Mouse (Mus musculus) thymus, postnatal 25 days (tissue): ENCODE results near the gene Mis18a.

ENCODE experiments used
- DNase-seq: peaks from one replicate; pipeline ENCODE4 v3.0.0; 2022

Gene Mis18a

DNA sequence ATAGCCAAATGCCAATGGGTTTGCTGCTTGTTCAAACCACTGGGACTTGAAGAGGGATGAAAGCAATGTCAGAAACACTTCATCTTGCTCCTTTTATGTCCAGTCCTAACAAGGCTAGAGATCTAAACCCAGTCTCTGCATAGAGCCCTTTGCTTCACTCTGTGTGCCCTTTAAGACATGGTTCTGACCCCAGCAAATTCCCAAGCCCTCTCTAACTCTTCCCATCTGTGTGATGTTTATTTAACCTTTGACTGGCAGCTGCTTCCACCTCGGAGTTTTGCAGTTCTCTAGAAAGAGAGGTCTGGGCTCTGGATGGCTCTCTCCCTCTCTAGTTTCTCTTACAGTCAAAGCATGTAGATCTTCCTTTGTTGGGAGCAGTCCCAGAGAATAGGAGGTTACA lies 23.6 kb downstream of the Mis18a start:
- DNase-seq = no peak

- DNase-seq = no peak
Measured at GRCm38 (mm10) chr16:90701541-90701940, 25.7 kb downstream of the Mis18a start.

DNA sequence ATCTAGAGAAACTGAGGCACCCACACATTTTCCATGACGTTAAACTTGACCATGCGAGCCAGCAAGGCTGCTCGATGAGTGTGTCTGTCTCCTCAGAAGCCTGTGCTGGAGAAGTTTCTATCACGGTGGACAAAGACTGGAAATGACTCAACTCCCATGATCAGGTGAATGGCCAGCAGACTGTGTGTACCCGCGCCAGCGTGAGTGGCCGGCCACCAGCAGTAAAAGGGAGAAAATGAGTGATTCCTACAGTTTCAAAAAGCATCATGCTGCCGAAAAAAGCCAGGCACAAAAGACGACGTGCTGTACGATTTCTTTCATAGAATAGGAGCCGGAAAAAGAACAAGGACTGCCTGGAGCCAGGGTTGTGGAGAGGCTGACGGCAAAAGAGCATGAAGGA lies 27.8 kb downstream of the Mis18a start:
- no peak for DNase-seq

DNA sequence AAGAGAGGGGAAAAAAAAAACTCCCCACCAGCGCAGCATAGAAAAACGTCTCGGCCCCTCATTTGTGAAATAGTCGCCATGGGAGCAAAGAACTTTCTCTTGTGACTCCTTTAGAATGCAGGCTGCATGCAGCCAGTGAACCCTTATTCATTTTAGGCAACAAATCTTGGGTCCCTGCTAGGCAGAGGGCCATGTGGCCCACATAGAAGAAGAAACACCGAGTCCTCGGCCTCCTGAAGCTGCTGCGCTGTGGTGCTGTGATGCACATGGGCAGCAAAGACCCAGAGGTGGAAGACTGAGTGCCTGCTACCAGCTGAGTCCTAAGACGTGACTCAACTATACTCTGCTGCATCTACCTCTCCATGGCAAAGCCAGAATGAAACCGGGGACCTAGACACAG lies 30.9 kb downstream of the Mis18a start:
- DNase-seq = no peak

- no peak for DNase-seq
Measured at GRCm38 (mm10) chr16:90695121-90695520, 32.1 kb downstream of the Mis18a start.

- DNase-seq = peak; percentile 50
Measured at GRCm38 (mm10) chr16:90694719-90695118, 32.5 kb downstream of the Mis18a start.

GRCm38 (mm10) chr16:90693625-90694024 lies 33.6 kb downstream of the Mis18a start:
- DNase-seq = no peak

- DNase-seq = no peak
Measured at GRCm38 (mm10) chr16:90692704-90693385, 34.4 kb downstream of the Mis18a start.

DNA sequence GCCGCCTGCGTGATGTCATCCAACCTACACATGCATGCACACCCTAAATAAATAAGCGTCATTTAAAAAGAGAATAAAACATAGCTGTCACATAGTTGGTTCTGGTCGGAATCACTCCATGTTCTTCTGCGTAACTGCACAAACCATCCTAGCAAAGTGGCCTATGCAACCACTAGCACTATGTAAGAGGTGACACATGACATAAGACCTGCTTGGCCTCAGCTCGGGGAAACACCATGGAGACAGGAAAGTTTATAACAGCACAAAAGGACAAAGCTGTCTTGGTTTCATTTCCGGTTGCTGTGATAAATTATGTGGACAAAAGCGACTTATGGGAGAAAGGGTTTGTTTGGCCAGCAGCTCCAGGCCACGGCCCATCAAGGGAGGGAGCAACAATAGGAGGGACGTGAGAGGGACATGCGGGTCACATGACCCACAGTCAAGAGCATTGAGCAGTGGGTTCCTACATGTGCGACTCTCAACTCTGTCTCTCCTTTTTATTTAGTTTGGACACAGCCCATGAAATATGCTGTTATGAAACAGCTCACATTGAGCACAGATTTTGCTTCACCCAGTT lies 39.4 kb downstream of the Mis18a start:
- no peak for DNase-seq

- no peak for DNase-seq
Measured at GRCm38 (mm10) chr16:90687011-90687410, 40.2 kb downstream of the Mis18a start.

GRCm38 (mm10) chr16:90684092-90684491 lies 43.1 kb downstream of the Mis18a start:
- DNase-seq = no peak

DNA sequence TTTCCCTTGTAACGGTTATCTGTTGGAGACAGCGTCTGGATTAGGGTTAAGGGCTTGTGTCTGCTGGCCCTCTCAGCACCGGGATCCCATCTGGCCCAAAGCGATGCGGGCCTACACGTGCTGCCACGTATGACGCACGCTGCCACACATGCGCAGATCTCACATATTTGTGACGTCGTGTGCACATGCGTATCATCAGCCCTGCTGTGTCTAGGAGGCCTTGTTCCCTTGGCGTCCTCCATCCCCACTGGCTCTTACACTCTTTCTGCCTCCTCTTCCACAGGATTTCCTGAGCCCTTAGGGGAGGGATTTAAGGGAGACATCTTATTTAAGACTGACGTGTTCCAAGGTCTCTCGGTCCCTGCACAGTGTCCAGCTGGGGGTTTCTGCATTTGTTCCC lies 47.2 kb downstream of the Mis18a start:
- no peak for DNase-seq

GRCm38 (mm10) chr16:90678820-90679219 lies 48.4 kb downstream of the Mis18a start:
- no peak for DNase-seq

DNA sequence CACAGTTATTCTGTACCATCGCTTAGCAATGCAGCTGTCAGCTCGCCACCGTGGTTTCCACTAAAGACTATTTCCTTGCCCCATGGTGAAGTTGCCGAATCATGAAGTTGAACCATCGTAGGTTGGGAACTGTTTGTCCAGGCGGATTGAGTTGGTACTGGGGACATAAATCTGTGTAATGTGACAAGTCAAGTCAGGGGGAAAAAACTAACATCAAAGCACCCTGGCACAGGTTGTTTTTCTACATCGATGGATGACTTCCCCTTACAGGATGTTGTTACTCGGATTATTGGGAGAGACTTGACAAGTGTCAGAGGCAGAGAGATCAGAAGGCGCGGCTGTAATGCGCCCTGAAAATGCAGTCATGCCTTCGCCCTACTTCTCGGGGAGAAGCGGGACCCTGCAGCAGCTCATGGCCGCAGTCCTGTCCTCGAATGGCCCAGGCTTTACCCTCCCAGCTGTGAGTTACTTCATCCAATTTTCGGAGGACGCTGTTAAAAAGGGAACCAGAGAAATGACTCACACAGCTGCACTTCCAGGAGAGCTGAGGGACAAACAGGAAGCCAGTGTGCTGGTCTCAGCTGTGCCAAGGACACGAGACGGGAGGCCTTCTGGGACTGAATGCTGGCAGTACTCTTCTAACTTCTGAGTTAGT lies 50.2 kb downstream of the Mis18a start:
- no peak for DNase-seq

GRCm38 (mm10) chr16:90674651-90675050 lies 52.6 kb downstream of the Mis18a start:
- no peak for DNase-seq

DNA sequence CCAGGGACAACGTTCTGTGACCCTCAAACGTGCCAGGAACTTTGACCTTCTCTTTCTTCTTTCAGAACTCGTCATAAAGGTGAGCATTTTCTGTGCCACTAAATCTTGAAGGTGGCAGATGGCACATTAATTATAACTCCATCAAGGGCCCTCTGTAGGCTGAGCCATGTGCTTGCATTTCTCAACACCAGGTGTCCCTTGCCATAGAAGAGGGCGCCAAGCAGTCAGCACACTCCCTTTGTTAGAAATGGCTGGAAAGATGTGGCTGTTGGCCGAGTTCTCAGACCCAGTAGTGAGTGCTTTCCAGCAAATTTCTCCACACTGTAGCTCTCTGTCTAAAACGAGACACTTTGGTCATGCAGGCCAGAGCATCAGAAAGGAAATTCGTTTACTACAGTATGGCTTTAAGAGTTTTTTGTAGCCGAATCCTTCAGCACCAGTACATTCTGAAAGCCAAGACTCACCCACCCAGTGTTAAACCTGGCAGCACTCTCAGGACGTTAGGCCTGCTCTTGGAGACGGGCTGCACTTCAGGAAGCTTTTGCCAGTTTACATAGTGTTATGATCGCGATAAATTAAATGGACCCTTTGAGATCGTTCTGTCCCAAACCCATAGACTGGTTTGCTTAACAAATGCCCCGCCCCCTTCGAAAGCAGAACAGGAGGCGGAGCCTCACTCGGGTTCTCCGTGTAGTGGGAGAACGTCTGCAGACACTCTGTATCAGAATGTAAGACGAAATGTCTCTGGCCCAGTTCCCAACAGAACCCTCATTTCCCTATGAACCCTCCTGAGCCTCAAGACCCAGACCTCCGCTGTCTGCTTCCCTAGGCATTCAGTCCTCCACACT lies 53.5 kb downstream of the Mis18a start:
- no peak for DNase-seq
